Mouse (Mus musculus) limb, embryonic 14.5 days (tissue): ENCODE data around the gene Cep128. TPM values are rescaled to one million over a fixed set of nuclear protein-coding genes. Genes with fewer than 3 reads are reported as not detected.
A peak's percentile ranks its signal among the peaks of the same experiment; 100 is the strongest.
"Not testable (repeated sequence)": the region's sequence is repeated elsewhere in the genome, so short reads cannot be mapped to it uniquely, and the experiment has no call there.

ENCODE experiments used
- ATAC-seq: fragments of 200-750 bp; cut with Nextera tagmentation; 2 replicates; pipeline ENCODE4 v1.8.0; 2017; ENCODE audit warnings: low read depth, moderate number of reproducible peaks, moderate TSS enrichment; ENCODE audit not compliant: low FRiP score
- DNase-seq: peaks from one replicate; pipeline ENCODE4 v3.0.0-alpha.2; 2015; ENCODE audit warnings: low spot score
- H3K27ac ChIP-seq: fragments of 300-500 bp; sonication (generic); replicated peaks from 2 replicates; pipeline ENCODE4 v1.5.1; 2014; ENCODE audit warnings: low read depth, mild to moderate bottlenecking, low read length, moderate library complexity, mixed read lengths
- H3K27me3 ChIP-seq: fragments of 300-500 bp; sonication (generic); 2 replicates; pipeline ENCODE4 v1.6.1; 2014; ENCODE audit warnings: low read length, mixed read lengths; ENCODE audit not compliant: control insufficient read depth, insufficient read depth
- H3K36me3 ChIP-seq: fragments of 300-500 bp; sonication (generic); 2 replicates; pipeline ENCODE4 v1.6.1; 2014; ENCODE audit warnings: mild to moderate bottlenecking, low read length, moderate library complexity, mixed read lengths; ENCODE audit not compliant: control insufficient read depth, insufficient read depth
- H3K4me1 ChIP-seq: fragments of 300-500 bp; sonication (generic); 2 replicates; pipeline ENCODE4 v1.6.1; 2014; ENCODE audit warnings: antibody characterized with exemption, low read length, mixed read lengths; ENCODE audit not compliant: control insufficient read depth, insufficient read depth
- H3K4me2 ChIP-seq: fragments of 300-500 bp; sonication (generic); replicated peaks from 2 replicates; pipeline ENCODE4 v1.6.1; 2014; ENCODE audit warnings: low read depth, mild to moderate bottlenecking, low read length, moderate library complexity; ENCODE audit not compliant: severe bottlenecking
- H3K4me3 ChIP-seq: fragments of 300-500 bp; sonication (generic); replicated peaks from 2 replicates; pipeline ENCODE4 v1.5.1; 2014; ENCODE audit warnings: low read length
- H3K9ac ChIP-seq: fragments of 300-500 bp; sonication (generic); 2 replicates; pipeline ENCODE4 v1.6.1; 2014; ENCODE audit warnings: mild to moderate bottlenecking, low read depth, low read length, moderate library complexity; ENCODE audit not compliant: severe bottlenecking
- H3K9me3 ChIP-seq: fragments of 300-500 bp; sonication (generic); 2 replicates; pipeline ENCODE4 v1.6.1; 2016; ENCODE audit warnings: low read length; ENCODE audit not compliant: control insufficient read depth
- POLR2A ChIP-seq: fragments of 200-500 bp; IDR thresholded peaks from 2 replicates; pipeline ENCODE4 v1.8.0; 2012; ENCODE audit warnings: inconsistent platforms, mild to moderate bottlenecking, moderate library complexity, borderline replicate concordance; ENCODE audit not compliant: insufficient read depth, insufficient read length; ENCODE audit errors: extremely low read depth
- WGBS: fragments of 180-500 bp; shearing (Covaris S2); extraction: QIAGEN DNeasy Blood & Tissue Kit; methylation state at CpG from one replicate; pipeline ENCODE4 v1.1.7; 2014; 5-methylcytosine and 5-hydroxymethylcytosine counted together
- polyA plus RNA-seq, 2 experiments: library from polyadenylated mRNA; depleted of rRNA in 1 of 2; stranded (reverse) in 1 of 2; unstranded in 1 of 2; fragments of >200 nt; fragmentation: Nextera tagmentation in 1 of 2; extraction: Ambion mirVana in 1 of 2; gene quantifications; 2 replicates each; pipeline versions ENCODE4 v1.2.1 to v1.2.3; 2012 to 2014

The Cep128 gene
- polyA plus RNA-seq, 2 experiments, result 6.7 to 7.4 TPM

DNA sequence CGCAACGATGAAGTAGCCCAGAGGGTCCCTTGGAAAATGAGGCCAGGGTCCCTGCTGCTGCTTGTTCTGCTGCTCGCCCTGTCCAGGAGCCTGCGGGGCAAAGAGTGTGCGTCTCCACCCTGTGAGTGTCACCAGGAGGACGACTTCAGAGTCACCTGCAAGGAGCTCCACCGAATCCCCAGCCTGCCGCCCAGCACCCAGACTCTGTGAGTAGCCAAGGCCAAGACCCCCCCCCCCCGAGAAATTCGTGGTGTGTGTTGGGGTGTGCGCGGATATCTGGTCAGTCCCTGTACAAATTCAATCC lies 16.8 kb upstream of the Cep128 start:
- no peaks in the 10 kb centered on the region for H3K36me3 ChIP-seq
- H3K9ac ChIP-seq, result peak overlapping the region; percentile 49
- H3K4me3 ChIP-seq, result peak overlapping the region; percentile 49
- DNase-seq (no peak), ATAC-seq (no peak)
- 0 out of 2 replicates have a peak, but pooled peaks cover 9% of the 10 kb centered on the region for H3K27me3 ChIP-seq
- H3K4me1 ChIP-seq, result no peaks in the 10 kb centered on the region
- H3K9me3 ChIP-seq, result no peaks in the 10 kb centered on the region
- WGBS, result 3% methylated on average over 12 of the region's 12 CpGs
- no peak overlapping the region for H3K27ac ChIP-seq
- TF ChIP-seq POLR2A, result no peak
- peak overlapping the region; percentile 83 for H3K4me2 ChIP-seq

DNA sequence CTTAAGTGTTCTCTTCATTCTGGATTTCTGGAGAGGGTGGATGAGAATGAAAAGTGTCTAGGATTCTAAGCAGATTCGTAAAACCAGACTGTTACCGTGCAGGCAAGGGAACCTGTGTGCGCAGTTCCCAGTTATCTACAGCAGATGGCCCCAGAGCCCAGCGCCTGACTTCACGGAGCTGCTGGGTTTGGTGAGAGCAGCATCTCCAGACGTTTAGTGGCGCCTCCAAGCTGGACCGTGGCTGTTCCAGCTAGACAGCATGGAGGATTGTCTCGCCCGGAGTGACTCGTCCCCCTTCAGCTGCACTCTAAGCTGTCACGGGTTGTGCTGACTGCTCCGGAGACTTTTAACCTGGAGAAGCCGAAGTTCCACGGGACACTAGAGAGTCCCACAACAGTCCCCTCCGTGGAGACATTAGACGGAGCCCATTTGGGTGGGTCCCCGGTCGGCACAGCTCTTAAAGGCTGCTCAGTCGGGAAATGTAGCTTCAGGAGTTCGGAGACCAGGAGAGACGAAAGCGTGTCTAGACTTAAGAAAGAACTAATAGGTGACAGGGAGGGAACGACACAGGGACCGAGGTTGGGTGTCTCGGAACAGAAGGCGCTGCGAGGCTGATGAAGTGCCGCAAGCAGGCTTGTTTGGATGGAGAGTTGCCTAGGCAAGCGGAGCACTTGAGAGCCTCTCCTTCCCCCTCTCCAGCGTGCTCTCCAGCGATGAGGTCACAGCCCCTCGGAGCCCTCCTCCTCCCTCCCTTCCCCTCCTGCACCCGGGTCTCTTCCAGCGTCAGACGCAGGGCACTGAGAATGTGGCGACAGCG lies 16.2 kb upstream of the Cep128 start:
- WGBS, result 1% methylated on average over 34 of the region's 38 CpGs
- Histone ChIP-seq H3K9ac (peak overlapping the region; percentile 49), H3K4me3 (peak overlapping the region; percentile 49), H3K4me2 (peak overlapping the region; percentile 83), H3K36me3 (no peaks in the 10 kb centered on the region), H3K9me3 (no peaks in the 10 kb centered on the region), H3K27ac (no peak overlapping the region), H3K4me1 (no peaks in the 10 kb centered on the region), H3K27me3 (0 out of 2 replicates have a peak, but pooled peaks cover 9% of the 10 kb centered on the region)
- DNase-seq (peak; percentile 80), ATAC-seq (peak; percentile 92)
- no peak for TF ChIP-seq POLR2A

DNA sequence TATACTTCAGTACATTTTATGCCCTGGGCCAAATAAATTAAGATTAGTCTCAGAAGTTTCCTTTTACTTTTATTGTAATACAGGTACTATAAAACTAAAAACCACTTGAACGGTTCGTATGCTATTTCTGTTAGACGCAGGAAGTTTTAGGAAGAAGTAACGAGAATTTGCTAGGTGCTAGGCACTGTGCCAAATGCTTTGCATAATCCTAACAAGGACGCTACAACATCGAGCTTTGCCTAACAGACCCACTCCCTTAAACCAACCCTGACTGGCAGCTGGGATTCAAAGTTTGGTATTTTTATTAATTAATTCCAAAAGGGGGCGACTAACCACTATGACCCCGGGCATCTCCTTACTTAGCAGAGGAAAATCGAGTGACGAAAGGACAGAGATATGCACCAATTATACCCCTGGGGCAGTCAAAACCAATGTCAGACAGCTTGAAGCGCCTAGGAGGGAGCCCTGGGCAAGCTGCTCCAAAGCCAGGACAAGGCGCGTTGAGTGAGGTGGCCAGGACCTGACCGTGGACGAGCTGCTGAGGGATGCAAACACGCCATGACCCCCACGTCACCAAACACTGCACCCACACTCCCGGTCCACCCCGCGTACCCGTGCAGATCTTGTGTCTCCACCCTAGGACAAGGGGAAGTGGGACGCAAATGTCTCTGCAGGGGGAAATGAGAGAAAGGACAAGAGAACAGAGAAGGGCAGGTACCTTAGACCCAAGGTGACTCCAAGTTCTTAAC lies 519 bp downstream of the Cep128 start:
- 3% methylated on average over 21 of the region's 22 CpGs for WGBS
- peak; percentile 28; the same call in 1 of the 2 replicates for ATAC-seq
- no peak for TF ChIP-seq POLR2A

DNA sequence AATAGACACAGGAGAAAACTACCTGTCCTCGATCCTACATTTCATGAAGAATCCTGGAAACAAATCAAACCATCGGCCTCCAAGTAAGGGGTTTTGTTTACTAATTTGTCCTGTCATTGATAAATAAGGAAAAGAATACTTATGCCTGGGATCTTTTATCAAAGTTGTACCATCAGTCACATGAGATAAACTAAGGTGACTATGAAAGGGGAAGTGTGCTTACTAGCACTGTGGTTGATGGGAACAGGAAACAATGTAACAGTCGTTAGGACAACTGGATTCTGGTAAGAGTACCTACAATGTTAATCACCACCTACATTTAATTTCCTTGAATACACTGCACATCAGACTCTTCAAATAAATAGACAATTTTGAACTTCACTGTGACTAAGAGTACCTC lies 15.0 kb downstream of the Cep128 start:
- DNase-seq (no peak), ATAC-seq (no peak)
- TF ChIP-seq POLR2A, result no peak
- 89% methylated on average over 3 of the region's 3 CpGs for WGBS
- H3K4me1 ChIP-seq, result no peaks in the 10 kb centered on the region
- H3K9me3 ChIP-seq, result 0 out of 2 replicates have a peak, but pooled peaks cover 3% of the 10 kb centered on the region
- no peak overlapping the region for H3K4me2 ChIP-seq
- no peak overlapping the region for H3K4me3 ChIP-seq
- H3K27me3 ChIP-seq, result no peaks in the 10 kb centered on the region
- H3K27ac ChIP-seq, result no peak overlapping the region
- H3K9ac ChIP-seq, result no peak overlapping the region
- H3K36me3 ChIP-seq, result peaks cover 3% of the 10 kb centered on the region; the same call in 1 of the 2 replicates

More for the DNA sequence above, 519 bp downstream of the Cep128 start:
- Histone ChIP-seq H3K9ac (peak overlapping the region; percentile 57), H3K4me3 (peak overlapping the region; percentile 66), H3K9me3 (no peaks in the 10 kb centered on the region), H3K36me3 (no peaks in the 10 kb centered on the region), H3K4me2 (peak overlapping the region; percentile 90), H3K4me1 (peaks cover 4% of the 10 kb centered on the region; the same call in 1 of the 2 replicates), H3K27me3 (no peaks in the 10 kb centered on the region), H3K27ac (no peak overlapping the region)
- peak; percentile 45 for DNase-seq

DNA sequence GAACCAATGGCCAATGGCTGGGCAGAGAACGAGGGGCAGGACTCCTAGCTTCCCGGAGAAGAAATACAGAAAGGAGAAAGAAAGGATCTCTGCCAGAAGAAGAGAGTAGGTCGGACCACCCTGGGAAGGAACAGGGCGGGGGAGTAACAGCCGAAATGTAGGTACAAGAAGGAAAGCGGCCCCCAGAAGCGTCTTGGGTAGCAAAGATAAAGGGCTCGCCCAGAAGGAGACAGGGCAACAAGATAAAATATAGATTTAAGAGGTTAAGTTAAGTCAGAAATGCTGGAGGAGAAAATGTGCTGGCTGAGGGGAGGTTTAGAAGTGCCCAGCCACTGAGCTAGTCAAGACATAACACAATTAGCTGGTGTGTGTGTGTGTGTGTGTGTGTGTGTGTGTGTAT lies 30.4 kb downstream of the Cep128 start:
- H3K4me1 ChIP-seq, result no peaks in the 10 kb centered on the region
- H3K4me3 ChIP-seq, result no peak overlapping the region
- WGBS, result 89% methylated on average over 8 of the region's 8 CpGs
- no peak for TF ChIP-seq POLR2A
- H3K9me3 ChIP-seq, result no peaks in the 10 kb centered on the region
- no peak overlapping the region for H3K9ac ChIP-seq
- ATAC-seq (no peak), DNase-seq (no peak)
- H3K27me3 ChIP-seq, result no peaks in the 10 kb centered on the region
- H3K4me2 ChIP-seq, result no peak overlapping the region
- H3K27ac ChIP-seq, result no peak overlapping the region
- H3K36me3 ChIP-seq, result no peaks in the 10 kb centered on the region

DNA sequence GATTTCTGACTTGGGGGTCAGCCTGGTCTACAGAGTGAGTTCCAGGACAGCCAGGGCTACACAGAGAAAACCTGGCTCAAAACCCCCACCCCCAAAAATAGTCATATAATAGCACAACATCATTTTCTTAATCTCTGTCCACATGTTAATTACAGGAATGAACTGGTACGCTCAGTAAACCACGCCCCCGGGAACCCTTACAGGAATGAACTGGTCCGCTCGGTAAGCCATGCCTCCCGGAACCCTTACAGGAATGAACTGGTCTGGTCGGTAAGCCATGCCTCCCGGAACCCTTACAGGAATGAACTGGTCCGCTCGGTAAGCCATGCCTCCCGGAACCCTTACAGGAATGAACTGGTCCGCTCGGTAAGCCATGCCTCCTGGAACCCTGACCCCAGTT lies 45.6 kb downstream of the Cep128 start:
- not testable (repeated sequence) for DNase-seq, H3K36me3 ChIP-seq, H3K4me2 ChIP-seq, H3K27me3 ChIP-seq, H3K27ac ChIP-seq, H3K4me3 ChIP-seq, ATAC-seq, H3K9me3 ChIP-seq, H3K9ac ChIP-seq, H3K4me1 ChIP-seq
- 92% methylated on average over 13 of the region's 13 CpGs for WGBS
